Mouse (Mus musculus): Measurements from ENCODE around the gene Hist1h2ab.

The Hist1h2ab gene

DNA sequence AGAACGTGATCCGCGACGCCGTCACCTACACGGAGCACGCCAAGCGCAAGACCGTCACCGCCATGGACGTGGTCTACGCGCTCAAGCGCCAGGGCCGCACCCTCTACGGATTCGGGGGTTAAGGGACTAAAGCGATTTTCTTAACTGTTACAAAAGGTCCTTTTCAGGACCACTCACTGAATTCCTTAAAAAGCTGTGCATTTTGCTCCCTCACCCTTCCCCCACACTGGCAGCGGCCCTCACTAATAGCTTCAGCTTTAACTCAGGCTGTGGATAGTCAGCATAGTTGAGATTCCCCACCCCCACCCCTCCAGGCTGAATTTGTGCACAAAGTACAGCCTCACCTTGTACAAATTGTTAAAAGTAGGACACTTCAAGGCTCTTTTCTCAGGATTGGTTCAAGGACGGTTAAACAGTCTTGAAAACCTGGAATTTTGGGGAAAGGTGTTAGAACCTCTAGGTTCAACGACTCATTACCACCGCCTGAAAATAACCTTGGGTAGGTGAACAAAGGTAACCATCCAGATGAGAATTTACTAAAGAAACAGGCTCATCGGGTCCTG lies 6.4 kb downstream of the Hist1h2ab start:
- POLR2A ChIA-PET, result interaction anchor here (0.6 to 44.4 kb wide), 53 partner anchors 1 to 1722 kb away, joined by 3 to 2331 read pairs (median 5); partner anchors contain the start of genes Hist1h1c (in 4 of the 4), Hist1h2bb (in 4 of the 4), Hist1h3c (in 4 of the 4) and Hist1h2ac (in 3 of the 4)
- CTCF ChIA-PET, result interaction anchor here in 1 of 4 experiments (0.7 kb wide), 1 partner anchor 193 kb away, joined by 3 read pairs; no protein-coding TSS in a partner anchor

DNA sequence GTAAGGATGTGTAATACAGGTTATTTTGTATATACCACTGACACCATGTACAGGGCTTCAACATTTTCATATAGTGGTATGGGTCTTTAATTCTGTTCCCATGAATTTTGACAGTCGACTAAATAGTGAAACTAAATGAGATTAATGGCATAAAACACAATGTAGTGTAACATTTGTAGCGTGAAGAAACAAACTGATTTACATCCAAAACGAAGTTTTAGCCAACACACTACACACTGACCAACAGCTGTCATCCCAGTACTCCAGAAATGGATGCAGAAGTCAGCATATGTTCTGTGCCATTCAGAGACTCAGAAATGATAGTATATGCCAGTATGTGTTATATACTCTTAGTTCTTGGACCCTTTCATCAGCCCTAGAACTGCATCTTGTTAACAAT lies 7.0 kb downstream of the Hist1h2ab start:
- POLR2A ChIA-PET, result interaction anchor here (0.7 to 44.4 kb wide), 40 partner anchors 0 to 325 kb away, joined by 3 to 2331 read pairs (median 6); partner anchors contain the start of genes Hist1h1c (in 4 of the 4), Hist1h2ac (in 3 of the 4), Hist1h2bb (in 3 of the 4) and Hist1h2bc (in 3 of the 4)
- CTCF ChIA-PET, result interaction anchor here in 1 of 4 experiments (0.7 kb wide), 1 partner anchor 192 kb away, joined by 3 read pairs; no protein-coding TSS in a partner anchor

DNA sequence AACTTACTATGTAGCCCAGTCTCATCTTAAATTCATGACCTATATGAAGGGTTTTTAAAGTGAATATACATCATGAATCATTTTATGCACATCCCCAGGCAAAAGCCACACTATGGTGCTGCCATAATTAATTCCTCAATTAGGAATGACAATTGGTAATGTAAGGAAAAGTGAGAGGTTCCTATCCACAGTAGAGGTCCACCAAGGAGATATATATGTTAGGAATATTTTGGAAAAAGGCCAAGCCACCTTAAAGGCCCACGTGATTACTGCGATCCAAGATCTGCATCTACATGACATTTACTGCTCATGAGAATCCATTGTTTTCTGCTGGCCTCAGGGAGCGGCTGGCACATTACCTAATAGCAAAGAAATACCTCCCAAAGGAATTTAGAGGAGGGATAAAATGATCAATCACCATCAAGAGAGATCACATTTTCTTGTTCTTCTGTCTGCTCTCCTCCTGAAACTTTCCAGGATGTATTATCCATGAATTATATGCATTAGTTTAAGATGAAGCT lies 8.4 kb downstream of the Hist1h2ab start:
- ChIA-PET CTCF (interaction anchor here in 2 of 4 experiments (0.6 kb wide), 2 partner anchors 17 to 27 kb away, joined by 3 read pairs; no protein-coding TSS in a partner anchor), POLR2A (interaction anchor here (0.6 to 44.4 kb wide), 57 partner anchors 1 to 1973 kb away, joined by 3 to 2331 read pairs (median 12); partner anchors contain the start of genes Hist1h2ab (in 4 of the 4), Hist1h2bb (in 4 of the 4), Hist1h3b (in 4 of the 4) and Hist1h3c (in 4 of the 4))

DNA sequence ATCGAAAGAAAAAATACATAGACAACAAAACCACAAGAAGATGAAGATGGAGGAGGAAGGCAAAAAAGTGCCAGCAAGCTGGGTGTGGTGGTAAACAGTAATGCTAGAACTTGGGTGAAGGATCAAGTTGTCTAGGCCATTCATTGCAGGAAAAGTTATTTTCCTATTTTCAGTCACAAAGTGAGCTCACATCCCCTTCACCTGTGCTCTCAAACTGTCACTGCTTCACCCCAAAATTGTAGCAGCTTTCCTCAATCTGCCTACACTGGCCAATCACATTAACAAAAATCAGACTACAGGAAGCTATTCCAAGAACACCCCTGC lies 9.0 kb downstream of the Hist1h2ab start:
- ChIA-PET POLR2A (interaction anchor here (0.6 to 44.4 kb wide), 71 partner anchors 2 to 1977 kb away, joined by 3 to 2331 read pairs (median 8); partner anchors contain the start of genes Hist1h2ab (in 4 of the 4), Hist1h2bb (in 4 of the 4), Hist1h3b (in 4 of the 4) and Hist1h3c (in 4 of the 4)), CTCF (interaction anchor here in 2 of 4 experiments (0.6 to 1.1 kb wide), 3 partner anchors 18 to 76 kb away, joined by 3 read pairs; partner anchors contain the start of genes Hist1h2ac (in 1 of the 2) and Hist1h2bc (in 1 of the 2))

DNA sequence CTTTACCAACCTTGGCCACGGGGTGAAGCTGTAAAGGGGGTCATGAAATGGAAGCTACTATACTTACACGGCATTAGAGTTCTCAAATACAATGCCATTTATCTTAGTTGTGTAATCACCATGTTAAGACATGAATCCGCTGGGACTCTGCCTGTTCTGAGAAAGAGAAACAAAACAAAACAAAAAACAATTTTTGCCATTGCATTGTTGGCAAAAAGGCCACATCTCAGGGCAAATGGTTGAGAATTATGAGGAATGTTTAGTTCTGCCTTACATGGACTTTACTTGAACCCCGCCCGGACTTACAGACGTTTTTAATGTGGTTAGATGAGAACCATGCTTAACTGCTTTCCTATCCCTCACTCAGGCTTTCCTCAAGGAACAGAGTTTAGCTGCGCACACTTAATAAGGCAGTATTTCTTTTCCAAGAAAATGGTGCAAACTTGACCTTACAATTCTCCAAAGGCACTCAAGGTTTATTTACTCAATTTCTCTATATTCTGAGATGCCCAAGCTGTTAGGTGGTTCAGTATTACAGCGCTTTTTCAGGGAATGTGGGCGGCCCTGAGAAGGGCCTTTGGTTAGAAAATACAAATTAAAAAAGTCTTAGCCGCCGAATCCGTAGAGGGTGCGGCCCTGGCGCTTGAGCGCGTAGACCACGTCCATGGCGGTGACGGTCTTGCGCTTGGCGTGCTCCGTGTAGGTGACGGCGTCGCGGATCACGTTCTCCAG lies 9.5 kb downstream of the Hist1h2ab start:
- POLR2A ChIA-PET, result interaction anchor here (0.5 to 44.4 kb wide), 86 partner anchors 3 to 1978 kb away, joined by 3 to 2331 read pairs (median 6); partner anchors contain the start of genes Hist1h2ab (in 4 of the 4), Hist1h2bb (in 4 of the 4), Hist1h3b (in 4 of the 4) and Hist1h3c (in 4 of the 4)

DNA sequence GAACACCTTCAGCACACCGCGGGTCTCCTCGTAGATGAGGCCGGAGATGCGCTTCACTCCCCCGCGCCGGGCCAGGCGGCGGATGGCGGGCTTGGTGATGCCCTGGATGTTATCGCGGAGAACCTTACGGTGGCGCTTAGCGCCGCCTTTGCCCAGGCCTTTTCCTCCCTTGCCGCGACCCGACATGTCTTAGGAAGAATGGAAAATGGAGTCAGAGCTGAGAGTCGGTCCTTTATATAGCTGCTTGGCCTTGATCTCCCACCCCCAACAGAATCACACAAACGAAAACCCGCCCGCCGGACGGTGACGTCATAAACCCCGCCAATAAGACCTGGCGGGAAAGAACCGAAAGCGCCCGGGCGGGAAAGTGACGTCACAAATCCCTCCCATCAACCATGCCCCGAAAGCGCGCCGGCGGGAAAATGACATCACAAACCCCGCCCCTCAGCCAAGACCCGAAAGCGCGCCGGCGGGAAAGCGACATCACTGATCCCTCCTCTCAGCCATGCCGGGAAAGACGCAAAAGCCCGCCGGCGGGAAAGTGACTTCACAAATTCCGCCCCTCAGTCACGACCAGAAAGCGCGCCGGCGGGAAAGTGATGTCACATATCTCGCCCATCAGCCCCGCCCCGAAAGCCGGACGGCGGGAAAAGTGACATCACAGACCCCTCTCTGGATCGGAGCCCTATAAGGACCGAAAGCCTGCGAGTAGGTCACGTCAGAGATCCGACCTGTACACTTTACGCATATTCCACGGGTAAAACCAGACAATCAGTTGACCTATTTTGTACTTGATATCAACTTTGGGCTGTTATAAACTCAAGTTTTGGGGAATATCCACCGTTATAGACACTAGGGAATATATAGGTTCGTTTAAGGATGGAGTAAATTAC lies 10.3 kb downstream of the Hist1h2ab start, which contains the start of gene Hist1h4a:
Gene Hist1h4a, minus strand, starts transcription at position 259 of the 893 bp plus-strand sequence.
- POLR2A ChIA-PET, result interaction anchor here (0.5 to 44.4 kb wide), 95 partner anchors 3 to 1933 kb away, joined by 3 to 2331 read pairs (median 8); partner anchors contain the start of genes Hist1h1c (in 4 of the 4), Hist1h2ab (in 4 of the 4), Hist1h2bb (in 4 of the 4) and Hist1h3b (in 4 of the 4)

More for the DNA sequence above, 9.5 kb downstream of the Hist1h2ab start:
- CTCF ChIA-PET, result interaction anchor here in 2 of 4 experiments (0.6 to 1.1 kb wide), 4 partner anchors 8 to 77 kb away, joined by 3 to 4 read pairs (median 3); partner anchors contain the start of genes Hist1h2ac (in 1 of the 2), Hist1h2bc (in 1 of the 2) and Hist1h3b (in 1 of the 2)

DNA sequence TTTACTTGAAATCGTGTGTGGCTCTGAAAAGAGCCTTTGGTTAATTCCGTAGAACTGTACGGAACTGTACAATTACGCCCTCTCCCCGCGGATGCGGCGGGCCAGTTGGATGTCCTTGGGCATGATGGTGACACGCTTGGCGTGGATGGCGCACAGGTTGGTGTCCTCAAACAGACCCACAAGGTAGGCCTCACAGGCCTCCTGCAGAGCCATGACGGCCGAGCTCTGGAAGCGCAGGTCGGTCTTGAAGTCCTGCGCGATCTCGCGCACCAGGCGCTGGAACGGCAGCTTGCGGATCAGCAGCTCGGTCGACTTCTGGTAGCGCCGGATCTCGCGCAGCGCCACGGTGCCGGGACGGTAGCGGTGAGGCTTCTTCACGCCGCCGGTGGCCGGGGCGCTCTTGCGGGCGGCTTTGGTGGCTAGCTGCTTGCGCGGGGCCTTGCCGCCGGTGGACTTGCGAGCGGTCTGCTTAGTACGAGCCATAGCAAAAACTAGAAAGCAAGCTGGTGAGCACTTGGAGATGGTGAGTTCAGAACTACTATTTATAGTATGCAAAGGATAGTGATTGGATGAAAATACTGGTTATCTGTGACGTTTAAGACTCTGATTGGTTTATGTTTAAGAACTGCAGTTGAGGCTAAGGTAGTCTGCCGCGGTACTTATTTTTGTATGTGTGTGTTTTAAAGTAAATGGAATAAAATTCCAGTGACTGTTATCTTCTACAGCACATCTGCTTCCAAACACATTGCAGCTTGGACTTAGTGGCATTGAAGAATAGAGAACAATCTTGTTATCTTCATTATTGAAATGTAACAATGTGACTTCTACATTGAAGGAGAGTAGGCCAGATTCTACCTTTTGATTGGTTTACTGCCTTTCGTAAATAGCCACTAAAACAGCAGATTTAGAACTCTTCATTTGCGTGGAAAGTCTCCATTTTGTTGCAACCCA lies 11.2 kb downstream of the Hist1h2ab start, which contains the start of gene Hist1h3a:
Gene Hist1h3a, minus strand, starts transcription at position 516 of the 951 bp plus-strand sequence.
- ChIA-PET CTCF (interaction anchor here in 1 of 4 experiments (1.8 kb wide), 1 partner anchor 64 kb away, joined by 5 read pairs; the partner anchor contains the start of gene Hist1h4c), POLR2A (interaction anchor here (0.6 to 44.4 kb wide), 76 partner anchors 9 to 1982 kb away, joined by 3 to 2331 read pairs (median 10); partner anchors contain the start of genes Hist1h1c (in 4 of the 4), Hist1h2ab (in 4 of the 4), Hist1h2ac (in 4 of the 4) and Hist1h2bc (in 4 of the 4))

More for the DNA sequence above, 10.3 kb downstream of the Hist1h2ab start, which contains the start of gene Hist1h4a:
- CTCF ChIA-PET, result interaction anchor here in 1 of 4 experiments (1.0 to 1.1 kb wide), 2 partner anchors 9 to 77 kb away, joined by 3 to 4 read pairs; partner anchors contain the start of genes Hist1h2ac, Hist1h2bc and Hist1h3b

DNA sequence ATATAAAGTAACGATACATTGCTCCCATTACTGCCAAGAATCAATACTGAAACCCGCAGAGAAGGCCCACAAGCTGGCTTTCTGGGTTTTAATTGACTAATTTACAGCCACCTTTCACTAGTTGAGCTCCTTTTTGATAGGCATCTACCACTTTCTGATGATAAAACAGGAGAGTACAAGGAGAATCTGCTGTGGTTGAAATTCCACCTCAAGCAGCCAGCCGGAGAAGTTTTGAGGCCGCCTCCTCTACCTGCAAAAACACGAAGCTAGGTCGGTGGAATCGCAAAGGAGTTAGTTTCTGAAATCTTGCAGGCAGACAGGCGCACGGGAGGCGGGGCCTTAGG lies 12.3 kb downstream of the Hist1h2ab start:
- POLR2A ChIA-PET, result interaction anchor here (0.6 to 44.4 kb wide), 183 partner anchors 10 to 1977 kb away, joined by 3 to 2331 read pairs (median 5); partner anchors contain the start of genes Hist1h1c (in 4 of the 4), Hist1h2ab (in 4 of the 4), Hist1h2ac (in 4 of the 4) and Hist1h2bc (in 4 of the 4)
- CTCF ChIA-PET, result interaction anchor here in 2 of 4 experiments (1.1 to 1.8 kb wide), 3 partner anchors 9 to 65 kb away, joined by 3 to 10 read pairs (median 5); partner anchors contain the start of gene Hist1h4c (in 1 of the 2)

DNA sequence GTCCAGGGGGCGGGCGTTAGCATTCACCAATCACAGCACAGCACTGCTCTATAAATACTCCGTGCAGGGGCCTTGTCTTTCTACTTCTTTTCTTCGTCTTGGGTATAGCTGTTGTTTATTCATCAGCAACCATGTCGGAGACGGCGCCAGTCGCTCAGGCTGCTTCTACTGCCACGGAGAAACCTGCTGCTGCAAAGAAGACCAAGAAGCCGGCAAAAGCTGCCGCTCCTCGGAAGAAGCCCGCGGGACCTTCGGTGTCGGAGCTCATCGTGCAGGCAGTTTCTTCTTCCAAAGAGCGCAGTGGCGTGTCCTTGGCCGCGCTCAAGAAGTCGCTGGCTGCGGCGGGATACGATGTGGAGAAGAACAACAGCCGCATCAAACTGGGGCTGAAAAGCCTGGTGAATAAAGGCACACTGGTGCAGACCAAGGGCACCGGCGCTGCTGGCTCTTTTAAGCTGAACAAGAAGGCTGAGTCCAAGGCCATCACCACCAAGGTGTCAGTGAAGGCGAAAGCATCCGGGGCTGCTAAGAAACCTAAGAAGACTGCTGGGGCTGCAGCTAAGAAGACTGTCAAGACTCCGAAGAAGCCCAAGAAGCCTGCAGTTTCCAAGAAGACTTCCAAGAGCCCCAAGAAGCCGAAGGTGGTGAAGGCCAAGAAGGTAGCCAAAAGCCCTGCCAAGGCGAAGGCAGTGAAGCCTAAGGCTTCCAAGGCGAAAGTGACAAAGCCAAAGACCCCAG lies 12.8 kb downstream of the Hist1h2ab start, which contains the start of gene Hist1h1a:
Gene Hist1h1a, plus strand, starts transcription at position 81 of the 738 bp plus-strand sequence.
- CTCF ChIA-PET, result interaction anchor here in 2 of 4 experiments (0.6 to 1.8 kb wide), 4 partner anchors 9 to 66 kb away, joined by 3 to 10 read pairs (median 4); partner anchors contain the start of gene Hist1h4c (in 1 of the 2)
- POLR2A ChIA-PET, result interaction anchor here (0.5 to 44.4 kb wide), 196 partner anchors 9 to 1980 kb away, joined by 3 to 2331 read pairs (median 5); partner anchors contain the start of genes Hist1h1c (in 4 of the 4), Hist1h2ab (in 4 of the 4), Hist1h2ac (in 4 of the 4) and Hist1h2bc (in 4 of the 4)

DNA sequence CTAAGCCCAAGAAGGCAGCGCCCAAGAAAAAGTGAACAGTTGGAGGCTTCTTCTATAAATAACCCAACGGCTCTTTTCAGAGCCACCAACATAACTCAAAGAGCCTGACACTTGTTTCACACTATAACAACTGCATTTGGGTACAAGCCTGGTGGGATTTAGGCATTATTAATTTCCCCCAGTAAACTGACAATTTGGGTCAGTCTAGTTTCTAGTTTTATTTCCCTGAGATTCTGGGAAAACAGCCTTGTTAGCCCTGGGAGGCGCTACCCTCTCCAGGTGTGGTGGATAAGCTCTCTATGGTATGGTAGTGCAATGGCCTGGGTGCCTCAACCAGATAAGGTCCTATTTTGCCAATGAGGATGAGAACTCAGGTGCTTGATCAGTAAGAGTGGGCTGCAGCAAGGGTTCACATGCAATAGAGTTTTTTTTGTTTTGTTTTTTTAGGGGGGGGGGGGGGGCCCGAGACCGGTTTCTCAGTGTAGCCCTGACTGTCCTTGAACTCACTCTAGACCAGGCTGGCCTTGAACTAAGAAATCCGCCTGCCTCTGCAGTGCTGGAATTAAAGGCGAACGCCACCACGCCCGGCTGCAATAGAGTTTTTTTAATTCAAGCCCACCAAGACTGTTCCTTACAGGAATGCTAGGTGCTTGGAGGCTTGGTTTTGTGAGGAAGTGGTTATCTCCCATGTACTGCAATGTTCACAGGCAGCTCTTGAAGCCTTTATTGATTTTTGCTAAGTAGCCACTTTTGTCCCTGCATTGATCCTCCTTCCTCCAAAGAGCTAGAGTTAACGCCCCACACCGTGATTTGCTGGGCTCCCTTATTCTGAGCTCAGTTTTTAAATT lies 13.6 kb downstream of the Hist1h2ab start:
- POLR2A ChIA-PET, result interaction anchor here (0.5 to 44.4 kb wide), 123 partner anchors 9 to 1981 kb away, joined by 3 to 2331 read pairs (median 6); partner anchors contain the start of genes Hist1h2ab (in 4 of the 4), Hist1h3b (in 4 of the 4), Carmil1 (in 3 of the 4) and Hist1h1c (in 3 of the 4)
- CTCF ChIA-PET, result interaction anchor here (0.6 to 1.8 kb wide), 5 partner anchors 8 to 67 kb away, joined by 3 to 10 read pairs (median 5); partner anchors contain the start of gene Hist1h4c (in 1 of the 4)

DNA sequence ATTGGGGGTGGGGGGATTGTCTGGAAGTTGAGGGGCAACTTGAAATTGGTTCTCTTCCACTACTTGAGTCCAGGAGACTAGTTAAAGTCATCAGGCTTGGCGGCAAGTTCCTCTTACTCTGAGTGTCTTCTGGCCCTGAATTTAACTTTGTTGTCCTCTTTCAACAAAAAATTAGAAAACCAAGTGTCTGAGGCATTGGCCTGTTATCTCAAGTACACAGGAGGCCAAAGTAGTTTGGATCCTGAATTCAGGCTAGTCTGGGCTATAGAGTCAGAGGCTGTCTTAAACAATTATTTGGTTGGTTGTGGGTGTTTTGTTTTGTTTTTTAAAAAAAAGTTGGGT lies 14.2 kb downstream of the Hist1h2ab start:
- POLR2A ChIA-PET, result interaction anchor here (0.6 to 44.4 kb wide), 46 partner anchors 8 to 1209 kb away, joined by 3 to 2331 read pairs (median 16); partner anchors contain the start of genes Hist1h2ab (in 4 of the 4), Hist1h3b (in 4 of the 4), Hist1h1c (in 3 of the 4) and Hist1h2ac (in 3 of the 4)
- CTCF ChIA-PET, result interaction anchor here in 2 of 4 experiments (0.6 to 0.7 kb wide), 3 partner anchors 35 to 67 kb away, joined by 3 to 7 read pairs (median 7); no protein-coding TSS in a partner anchor

DNA sequence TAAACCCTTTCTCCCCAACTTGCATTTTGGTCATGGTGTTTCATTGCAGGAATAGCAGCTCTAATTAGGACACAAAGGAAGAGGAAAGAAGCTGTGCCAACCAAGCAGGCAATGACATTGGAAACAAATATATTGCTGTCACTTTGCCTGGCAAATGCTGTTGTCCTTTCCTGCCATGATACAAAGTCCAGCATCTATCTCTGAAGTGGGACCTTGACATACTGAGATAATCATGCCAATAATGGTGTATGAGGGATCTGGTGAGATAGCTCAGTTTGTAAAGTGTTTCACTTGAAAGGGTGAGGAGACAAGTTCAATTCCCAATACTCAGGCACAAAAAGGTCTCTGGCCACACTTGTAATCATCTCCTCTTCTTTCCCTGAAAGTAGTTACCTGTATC lies 15.8 kb downstream of the Hist1h2ab start:
- ChIA-PET POLR2A (interaction anchor here in 3 of 4 experiments (0.7 to 44.4 kb wide), 11 partner anchors 8 to 134 kb away, joined by 3 to 2331 read pairs (median 9); partner anchors contain the start of genes Hist1h1c (in 3 of the 3), Hist1h3c (in 3 of the 3), Hist1h2ab (in 2 of the 3) and Hist1h2ac (in 2 of the 3)), CTCF (no interaction called here)

All from embryonic stem cell, embryonic (primary cell).